Mouse (Mus musculus): ENCODE measurements at regions not wholly inside any gene's neighbourhood (a gene's known extent, or its start where the extent isn't known, plus 50 kb on each side); places are given as distances from the start of the nearest gene placed in this dataset.
"Not testable (repeated sequence)": the region's sequence is repeated elsewhere in the genome, so short reads cannot be mapped to it uniquely, and the experiment has no call there.

GRCm38 (mm10) chr1:47299311-47299710 is 406.7 kb upstream of the Slc39a10 start:
- peak; percentile 45 to 56 for DNase-seq

GRCm38 (mm10) chr1:47285639-47286038 is 393.0 kb upstream of the Slc39a10 start:
- peak; percentile 45 to 51 for DNase-seq

DNA sequence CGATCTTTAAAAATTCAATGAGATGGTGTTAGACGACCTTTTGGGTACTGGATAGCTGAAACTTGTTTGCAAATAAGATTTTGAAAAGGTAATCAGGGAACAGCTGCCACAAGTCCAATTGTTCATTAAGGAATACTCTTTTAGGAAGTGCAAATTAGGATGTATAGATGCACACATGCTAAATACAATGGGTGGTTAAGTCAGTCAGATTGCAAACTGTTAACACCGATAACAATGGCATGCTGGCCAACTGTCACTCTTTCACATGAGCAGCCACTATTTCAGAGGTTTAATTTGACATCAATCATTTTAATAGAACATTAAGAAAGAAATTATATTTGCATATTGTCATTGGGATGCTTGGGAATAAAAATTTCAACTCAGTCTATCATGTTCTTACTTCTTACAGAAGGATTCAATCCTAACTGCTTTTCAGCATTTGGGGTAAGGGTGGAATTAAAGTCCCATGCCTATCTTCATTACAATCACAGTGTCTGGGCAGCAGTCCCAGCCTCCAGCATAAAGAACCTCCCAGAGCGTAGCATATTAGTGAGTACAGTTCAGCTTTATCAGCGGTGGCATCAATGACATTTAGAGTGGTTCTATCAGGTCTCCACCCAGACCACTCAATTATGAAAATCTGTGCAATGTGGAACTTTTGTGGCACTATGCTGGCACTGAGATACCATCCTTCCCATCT is 385.8 kb upstream of the Slc39a10 start:
- DNase-seq = peak; percentile 71 to 80

DNA sequence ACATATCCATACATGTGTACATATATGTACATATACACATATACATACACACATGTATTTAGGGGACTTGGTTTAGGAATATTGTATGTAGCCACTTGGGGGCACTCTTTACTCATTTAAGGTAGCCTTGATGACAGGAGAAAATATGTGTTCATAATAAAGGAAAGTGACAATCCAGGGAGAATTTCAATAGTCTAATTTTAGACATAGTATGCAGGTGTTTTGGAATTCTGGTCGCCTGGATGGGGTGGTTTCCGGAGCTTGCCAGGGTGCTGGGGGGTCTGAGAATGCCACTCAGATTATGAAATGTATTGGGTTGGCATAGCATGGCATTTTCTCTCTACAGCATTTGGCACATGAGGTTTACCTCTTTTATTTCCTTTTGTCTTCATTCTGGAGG is 385.2 kb upstream of the Slc39a10 start:
- DNase-seq = peak; percentile 74 to 89

DNA sequence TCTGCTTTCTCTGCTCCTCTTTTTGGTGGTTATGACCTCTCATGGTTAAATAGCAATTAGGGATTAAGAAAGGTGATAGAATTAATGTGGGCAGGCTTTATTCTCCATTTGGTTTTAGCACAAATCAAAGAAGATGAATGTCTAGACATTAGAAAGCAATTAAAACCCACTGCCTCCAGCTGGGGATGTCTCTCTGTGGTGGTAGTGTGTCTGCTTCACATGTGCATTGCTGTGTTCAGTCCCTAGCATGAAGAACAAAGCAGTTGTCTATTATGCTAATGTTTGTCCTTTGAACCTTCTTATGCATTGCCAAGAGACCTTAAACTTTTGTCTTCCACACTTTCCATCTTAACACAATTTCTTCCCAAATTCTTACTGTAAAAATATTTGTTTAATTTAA is 379.5 kb upstream of the Slc39a10 start:
- DNase-seq = no peak

GRCm38 (mm10) chr1:47263611-47264010 is 371.0 kb upstream of the Slc39a10 start:
- no peak for DNase-seq

DNA sequence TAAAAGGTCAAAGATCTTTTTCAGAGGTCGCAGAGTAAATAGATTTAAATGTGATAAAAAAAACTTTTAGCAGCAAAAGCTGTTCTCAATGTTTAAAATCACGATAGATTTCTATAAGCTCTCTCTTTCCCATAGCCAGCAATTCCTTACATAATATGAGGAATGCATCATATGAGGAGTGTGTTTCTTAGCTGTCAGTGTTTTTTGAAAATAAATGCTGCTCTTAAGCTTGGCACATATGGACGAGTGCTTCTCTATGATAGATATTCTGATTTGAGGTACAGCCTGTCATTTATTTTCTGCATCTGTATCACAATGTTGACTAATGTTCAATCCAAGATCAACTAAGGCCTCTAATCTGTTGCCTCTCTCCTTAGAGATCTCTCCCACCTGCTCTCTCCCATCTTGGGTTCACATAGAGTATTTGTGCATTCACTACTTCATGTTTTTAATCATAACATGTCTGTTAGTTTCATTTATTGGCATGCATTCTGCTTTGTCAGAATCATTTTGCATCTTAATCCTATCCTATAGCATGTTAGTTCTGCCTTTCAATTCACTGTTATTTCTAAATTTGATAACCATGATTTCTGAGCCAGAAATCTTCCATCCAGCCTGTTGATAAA is 369.0 kb upstream of the Slc39a10 start:
- no peak for DNase-seq

GRCm38 (mm10) chr1:47250706-47251105 is 358.1 kb upstream of the Slc39a10 start:
- peak; percentile 23 to 53 for DNase-seq

DNA sequence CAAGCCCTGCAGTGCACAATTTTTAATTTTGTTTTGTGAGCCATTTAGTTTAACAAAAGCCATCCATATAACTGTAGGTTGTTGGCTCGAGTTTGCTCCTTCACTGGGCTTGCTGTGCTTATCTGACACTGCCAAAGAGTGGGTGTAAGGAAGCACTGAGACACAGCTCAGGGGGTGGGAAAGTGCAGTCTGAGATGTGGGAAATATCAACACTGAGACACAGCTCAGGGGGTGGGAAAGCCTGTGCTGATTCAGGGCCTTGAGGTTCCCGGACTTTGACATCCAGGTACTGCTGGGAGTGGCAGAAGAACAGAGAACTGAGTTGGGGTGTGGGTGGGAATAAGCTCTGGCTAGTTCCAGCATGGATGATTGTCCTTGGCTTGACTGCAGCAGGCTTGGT is 324.4 kb upstream of the Slc39a10 start:
- no peak for DNase-seq

DNA sequence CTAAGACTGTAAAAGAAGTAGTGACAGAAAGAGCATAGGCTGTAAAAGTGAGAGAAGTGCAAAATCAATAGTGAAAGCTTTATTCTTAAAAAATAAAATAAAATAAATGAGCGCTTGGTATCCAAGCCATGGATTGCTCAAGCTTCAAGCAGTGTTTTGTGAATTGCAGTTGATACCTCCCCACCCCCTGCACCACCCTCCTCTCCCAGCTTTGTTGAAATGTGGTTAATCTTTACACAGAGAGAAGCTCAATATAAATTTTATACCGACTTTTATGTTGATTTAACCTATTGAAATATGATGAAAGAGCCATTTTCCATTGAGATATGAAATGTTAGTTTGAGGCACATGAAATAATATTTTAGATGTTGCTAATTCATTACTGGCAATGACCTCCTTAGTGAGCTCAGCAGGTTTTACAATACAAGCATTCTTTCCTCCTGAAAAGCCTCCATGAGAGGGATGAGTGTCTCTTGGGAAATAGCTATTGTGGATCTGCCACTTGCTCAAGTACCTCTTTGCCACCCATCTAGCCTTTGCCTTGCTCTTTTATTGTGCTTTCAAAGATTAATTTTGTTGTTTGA is 323.9 kb upstream of the Slc39a10 start:
- DNase-seq = no peak

GRCm38 (mm10) chr1:47213476-47213875 is 320.8 kb upstream of the Slc39a10 start:
- no peak for DNase-seq

GRCm38 (mm10) chr1:47193001-47193400 is 300.3 kb upstream of the Slc39a10 start:
- no peak for DNase-seq

DNA sequence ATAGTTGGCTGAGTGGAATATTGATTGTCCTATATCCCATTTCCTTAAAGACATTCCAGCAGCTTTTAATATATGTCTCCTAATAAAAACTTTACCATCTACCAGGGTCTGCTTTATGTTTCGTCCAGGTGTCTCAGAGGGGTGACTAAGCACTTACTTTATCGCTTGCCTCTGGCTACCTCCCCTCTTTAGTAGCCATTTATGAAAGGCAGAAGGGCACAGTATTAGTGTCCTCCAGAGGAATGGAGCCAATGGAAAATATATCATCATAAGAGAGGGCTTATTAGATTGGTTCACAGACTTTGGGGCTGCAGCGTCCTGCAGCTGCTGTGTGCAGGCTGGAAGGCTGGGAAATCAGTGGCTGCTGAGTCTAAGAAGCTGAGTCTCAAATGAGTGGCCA is 271.8 kb upstream of the Slc39a10 start:
- no peak for DNase-seq

DNA sequence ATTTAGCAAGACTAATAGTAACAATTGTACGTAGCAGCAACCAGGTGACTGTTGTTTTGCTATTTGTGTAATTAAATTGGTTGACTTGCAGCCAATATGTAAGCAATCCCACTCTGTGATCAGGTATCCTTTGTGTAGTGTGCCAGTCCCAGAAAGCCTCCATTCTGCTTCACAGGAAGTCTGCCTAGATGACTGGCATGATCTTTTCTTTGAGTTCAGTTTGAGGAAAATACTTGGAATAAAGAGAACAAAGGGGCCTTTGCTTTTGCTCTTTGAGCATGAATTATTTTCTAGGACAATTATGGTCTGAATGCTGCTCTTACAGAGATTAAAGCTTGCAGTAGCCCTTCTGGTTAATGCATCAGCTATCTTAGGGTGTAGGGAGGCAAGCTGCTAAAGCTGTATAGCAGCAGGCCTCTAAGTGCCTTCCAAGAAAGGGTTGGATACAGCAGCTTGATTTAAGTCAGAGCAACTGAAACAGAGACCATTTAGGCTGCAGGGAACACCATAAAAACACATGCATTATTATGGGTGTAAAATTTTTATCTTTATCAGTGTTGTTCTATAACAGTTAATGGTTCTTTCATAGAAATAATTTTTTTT is 271.3 kb upstream of the Slc39a10 start:
- DNase-seq = no peak

GRCm38 (mm10) chr1:47130031-47130430 is 237.4 kb upstream of the Slc39a10 start:
- DNase-seq = peak; percentile 8 to 11

DNA sequence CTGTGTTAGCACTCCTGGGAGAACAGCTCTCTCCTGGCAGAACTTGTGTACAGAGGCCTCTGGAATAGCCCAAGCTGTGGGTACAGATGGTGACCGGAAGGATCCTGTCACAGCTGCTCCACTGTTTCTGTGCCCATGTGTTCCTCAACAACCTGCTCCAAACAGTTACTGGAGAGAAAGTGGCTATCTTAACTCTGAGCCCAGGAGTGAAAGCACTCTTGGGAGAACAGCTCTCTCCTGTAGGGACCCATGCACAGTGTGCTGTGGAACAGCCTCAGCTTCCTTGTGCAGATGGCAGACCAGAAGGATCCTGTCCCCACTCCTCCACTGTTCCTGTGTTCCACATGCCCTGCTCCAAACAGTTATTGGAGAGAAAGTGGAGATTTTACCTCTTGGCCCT is 227.0 kb upstream of the Slc39a10 start:
- peak; percentile 10 to 21 for DNase-seq

- DNase-seq = not testable (repeated sequence)
Measured at GRCm38 (mm10) chr1:47116681-47117080, 224.0 kb upstream of the Slc39a10 start.

- no peak for DNase-seq
Measured at GRCm38 (mm10) chr1:47112494-47112893, 219.8 kb upstream of the Slc39a10 start.

DNA sequence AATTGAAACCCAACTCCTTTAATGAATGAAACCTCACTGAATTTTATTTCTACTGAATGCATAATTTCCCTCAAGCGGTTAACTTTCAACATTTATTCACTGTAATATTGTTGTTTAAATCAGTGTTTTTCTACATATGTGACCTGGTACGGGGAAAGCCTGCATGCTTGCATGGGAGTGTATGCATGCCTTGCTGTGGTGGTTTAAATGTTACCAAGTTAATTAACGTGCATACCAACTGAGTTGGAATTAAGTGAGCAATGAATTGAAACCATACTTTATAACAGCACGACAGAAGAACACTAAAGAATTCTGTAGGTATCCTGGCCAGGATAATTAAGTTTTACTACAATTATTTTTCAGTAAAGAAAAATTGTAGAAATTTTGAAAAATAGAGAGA is 211.4 kb upstream of the Slc39a10 start:
- DNase-seq = no peak

DNA sequence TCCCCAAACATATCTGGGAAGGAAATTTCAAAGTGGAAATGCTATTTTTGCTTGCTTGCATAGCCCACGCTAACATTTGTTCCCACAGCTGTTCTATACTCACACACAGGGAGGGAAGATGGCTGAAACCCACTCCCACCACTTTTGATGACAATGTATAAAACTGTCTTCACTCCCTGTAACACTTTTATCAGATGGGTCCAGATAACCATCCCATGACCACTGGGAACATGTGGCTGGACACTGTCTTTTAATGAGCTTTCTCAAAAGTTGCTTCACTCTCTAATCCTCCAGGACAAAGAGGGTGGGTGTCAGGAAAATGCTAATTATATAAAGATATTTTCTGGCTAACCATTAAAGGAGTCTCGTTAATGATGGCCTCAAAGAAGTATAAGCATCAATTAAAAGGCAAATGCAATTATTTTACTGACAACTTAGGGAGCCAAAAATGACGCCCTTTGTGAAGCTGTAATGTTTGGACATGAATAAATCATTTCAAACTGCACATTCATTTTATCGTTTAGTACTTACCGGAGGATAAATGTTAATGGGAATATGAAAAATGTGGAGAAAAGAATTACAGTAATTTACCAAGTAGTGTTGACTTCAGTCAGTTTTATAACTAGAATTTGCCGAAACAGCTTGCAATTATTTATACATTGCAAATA is 210.8 kb upstream of the Slc39a10 start:
- no peak for DNase-seq

GRCm38 (mm10) chr1:47097084-47097996 is 204.7 kb upstream of the Slc39a10 start:
- DNase-seq = no peak

- peak; percentile 49 to 63 for DNase-seq
Measured at GRCm38 (mm10) chr1:47094498-47094897, 201.8 kb upstream of the Slc39a10 start.
